Mouse (Mus musculus): ENCODE measurements around the gene Pitpnc1.

GRCm38 (mm10) chr11:107459828-107460227 lies 10.7 kb downstream of the Pitpnc1 start:
- TF ChIP-seq CTCF (IDR thresholded peaks at IDR 0.05; ENCODE audit: insufficient read depth, low read depth, low read length) (no peak), POLR2A (IDR thresholded peaks at IDR 0.05; ENCODE audit: insufficient read depth, low read depth, low read length) (no peak)
